Mouse (Mus musculus) cerebellum, adult 2 months (tissue): Measurements from ENCODE around the gene Ankrd11.

Source experiments
- CTCF ChIP-seq: fragments of 200-500 bp; IDR thresholded peaks from 2 replicates; pipeline ENCODE4 v1.5.1; 2011; ENCODE audit warnings: low read depth, mild to moderate bottlenecking, control low read depth, low read length, moderate library complexity, borderline replicate concordance; ENCODE audit not compliant: insufficient read depth
- POLR2A ChIP-seq: fragments of 200-500 bp; IDR thresholded peaks from 2 replicates; pipeline ENCODE4 v1.6.1; 2011; ENCODE audit warnings: low read length, control low read depth, borderline replicate concordance; ENCODE audit not compliant: insufficient read depth

GRCm38 (mm10) chr8:123027786-123028185 lies 14.3 kb downstream of the Ankrd11 start:
- TF ChIP-seq POLR2A (no peak), CTCF (no peak)
